Mouse (Mus musculus) MEL (cell line): ENCODE data around the gene Sec16b. TPM values are rescaled to one million over a fixed set of nuclear protein-coding genes. Genes with fewer than 3 reads are reported as not detected.

ENCODE experiments used
- DNase-seq: peaks from one replicate; pipeline ENCODE4 v3.0.0; 2011; ENCODE audit warnings: low read depth, low spot score
- H3K27ac ChIP-seq: 2 replicates; pipeline ENCODE4 v1.5.1; 2012; ENCODE audit warnings: low read depth, mild to moderate bottlenecking, control low read depth, low read length, moderate library complexity; ENCODE audit not compliant: control insufficient read depth
- H3K27me3 ChIP-seq, 2 experiments: fragments of 150-350 bp in 1 of 2; sonication (generic) in 1 of 2; 2 replicates each; pipeline ENCODE4 v1.6.1; 2012; ENCODE audit warnings: low read length in 2 of 2, mild to moderate bottlenecking in 2 of 2, improper control_type of control experiment in 1 of 2, moderate library complexity in 1 of 2; ENCODE audit not compliant: insufficient read depth in 2 of 2, control insufficient read depth in 1 of 2
- H3K36me3 ChIP-seq, 2 experiments: 2 replicates each; pipeline ENCODE4 v1.6.1; 2012 to 2014; ENCODE audit warnings: low read length in 2 of 2, improper control_type of control experiment in 1 of 2, inconsistent platforms in 1 of 2, mild to moderate bottlenecking in 1 of 2; ENCODE audit not compliant: insufficient read depth in 2 of 2, control insufficient read depth in 1 of 2
- H3K4me1 ChIP-seq, 2 experiments: fragments of 150-350 bp in 1 of 2; sonication (generic) in 1 of 2; 2 replicates each; pipeline ENCODE4 v1.6.1; 2012; ENCODE audit warnings: low read length in 2 of 2, improper control_type of control experiment in 1 of 2, mild to moderate bottlenecking in 1 of 2; ENCODE audit not compliant: insufficient read depth in 2 of 2, control insufficient read depth in 1 of 2
- H3K4me3 ChIP-seq, 2 experiments: fragments of 150-350 bp in 1 of 2; sonication (generic) in 1 of 2; 2 replicates each; pipeline ENCODE4 v1.5.1; 2012; ENCODE audit warnings: low read depth in 2 of 2, low read length in 2 of 2, mild to moderate bottlenecking in 2 of 2, moderate library complexity in 2 of 2, control low read depth in 1 of 2, improper control_type of control experiment in 1 of 2; ENCODE audit not compliant: control insufficient read depth in 1 of 2, insufficient read depth in 1 of 2
- H3K79me2 ChIP-seq: 2 replicates; pipeline ENCODE4 v1.6.1; 2012; ENCODE audit warnings: mild to moderate bottlenecking, low read length, moderate library complexity; ENCODE audit not compliant: control insufficient read depth, poor library complexity, insufficient read depth
- H3K9ac ChIP-seq: 2 replicates; pipeline ENCODE4 v1.6.1; 2012; ENCODE audit warnings: low read depth, mild to moderate bottlenecking, control low read depth, low read length, moderate library complexity; ENCODE audit not compliant: control insufficient read depth, poor library complexity, severe bottlenecking
- H3K9me3 ChIP-seq: fragments of 150-350 bp; sonication (generic); replicated peaks from 2 replicates; pipeline ENCODE4 v1.6.1; 2012; ENCODE audit warnings: mild to moderate bottlenecking, low read length, improper control_type of control experiment, moderate library complexity; ENCODE audit not compliant: insufficient read depth
- CHD2 ChIP-seq: IDR thresholded peaks from 2 replicates; pipeline ENCODE4 v1.6.1; 2011; ENCODE audit warnings: low read length, improper control_type of control experiment
- CTCF ChIP-seq, 3 experiments: IDR thresholded peaks in 2 of 3; conservative IDR thresholded peaks in 1 of 3; 2 replicates each; pipeline ENCODE4 v1.5.1; 2011 to 2012; ENCODE audit warnings: low read length in 3 of 3, low read depth in 2 of 3, mild to moderate bottlenecking in 2 of 3, improper control_type of control experiment in 1 of 3, inconsistent platforms in 1 of 3, mixed read lengths in 1 of 3, moderate library complexity in 1 of 3; ENCODE audit not compliant: control insufficient read depth in 1 of 3, insufficient read depth in 1 of 3, poor library complexity in 1 of 3, severe bottlenecking in 1 of 3
- E2F4 ChIP-seq: IDR thresholded peaks from 2 replicates; pipeline ENCODE4 v1.6.1; 2011; ENCODE audit warnings: low read depth, low read length, improper control_type of control experiment, borderline replicate concordance
- EP300 ChIP-seq, 2 experiments: IDR thresholded peaks; 2 replicates each; pipeline ENCODE4 v1.6.1; 2011; ENCODE audit warnings: improper control_type of control experiment in 2 of 2, low read length in 2 of 2, low read depth in 1 of 2, mild to moderate bottlenecking in 1 of 2
- ETS1 ChIP-seq: IDR thresholded peaks from 2 replicates; pipeline ENCODE4 v1.6.1; 2012; ENCODE audit warnings: low read depth, mild to moderate bottlenecking, inconsistent platforms, low read length, improper control_type of control experiment, moderate library complexity
- GABPA ChIP-seq: IDR thresholded peaks from 2 replicates; pipeline ENCODE4 v1.6.1; 2012; ENCODE audit warnings: low read depth, mild to moderate bottlenecking, inconsistent platforms, low read length, improper control_type of control experiment, moderate library complexity
- GATA1 ChIP-seq: IDR thresholded peaks from 2 replicates; pipeline ENCODE4 v1.6.1; 2011; ENCODE audit warnings: low read depth, low read length, improper control_type of control experiment
- HCFC1 ChIP-seq: IDR thresholded peaks from 2 replicates; pipeline ENCODE4 v1.6.1; 2012; ENCODE audit warnings: low read depth, mild to moderate bottlenecking, inconsistent platforms, low read length, improper control_type of control experiment, moderate library complexity
- KAT2A ChIP-seq: conservative IDR thresholded peaks from 2 replicates; pipeline ENCODE4 v1.6.1; 2012; ENCODE audit warnings: low read depth, low read length, improper control_type of control experiment, inconsistent platforms
- MAFK ChIP-seq: IDR thresholded peaks from 2 replicates; pipeline ENCODE4 v1.6.1; 2011; ENCODE audit warnings: low read depth, mild to moderate bottlenecking, low read length, improper control_type of control experiment, borderline replicate concordance
- MAX ChIP-seq: IDR thresholded peaks from 2 replicates; pipeline ENCODE4 v1.6.1; 2011; ENCODE audit warnings: low read length, improper control_type of control experiment
- MAZ ChIP-seq: IDR thresholded peaks from 2 replicates; pipeline ENCODE4 v1.6.1; 2012; ENCODE audit warnings: low read depth, mild to moderate bottlenecking, inconsistent platforms, low read length, improper control_type of control experiment
- MXI1 ChIP-seq: IDR thresholded peaks from 2 replicates; pipeline ENCODE4 v1.6.1; 2011; ENCODE audit warnings: mild to moderate bottlenecking, low read depth, low read length, improper control_type of control experiment
- MYC ChIP-seq: IDR thresholded peaks from 2 replicates; pipeline ENCODE4 v1.6.1; 2011; ENCODE audit warnings: low read depth, mild to moderate bottlenecking, low read length, improper control_type of control experiment, moderate library complexity
- NELFE ChIP-seq: IDR thresholded peaks from 2 replicates; pipeline ENCODE4 v1.6.1; 2011; ENCODE audit warnings: low read depth, low read length, improper control_type of control experiment
- POLR2A ChIP-seq, 2 experiments: IDR thresholded peaks; 2 replicates each; pipeline ENCODE4 v1.6.1; 2011 to 2012; ENCODE audit warnings: low read length in 2 of 2, mild to moderate bottlenecking in 2 of 2, control low read depth in 1 of 2, improper control_type of control experiment in 1 of 2, low read depth in 1 of 2, moderate library complexity in 1 of 2; ENCODE audit not compliant: control insufficient read depth in 1 of 2, insufficient read depth in 1 of 2, poor library complexity in 1 of 2
- POLR2AphosphoS2 ChIP-seq: IDR thresholded peaks from 2 replicates; pipeline ENCODE4 v1.6.1; 2011; ENCODE audit warnings: low read length, improper control_type of control experiment
- SIN3A ChIP-seq: IDR thresholded peaks from 2 replicates; pipeline ENCODE4 v1.6.1; 2012; ENCODE audit warnings: low read length, improper control_type of control experiment, inconsistent platforms
- SMC3 ChIP-seq: IDR thresholded peaks from 2 replicates; pipeline ENCODE4 v1.6.1; 2011; ENCODE audit warnings: low read depth, low read length, improper control_type of control experiment
- TAL1 ChIP-seq: IDR thresholded peaks from 2 replicates; pipeline ENCODE4 v1.6.1; 2012; ENCODE audit warnings: mild to moderate bottlenecking, inconsistent platforms, low read length, moderate library complexity, mixed read lengths
- TBP ChIP-seq: IDR thresholded peaks from 2 replicates; pipeline ENCODE4 v1.8.0; 2011; ENCODE audit warnings: low read depth, low read length, improper control_type of control experiment
- TCF12 ChIP-seq: IDR thresholded peaks from 2 replicates; pipeline ENCODE4 v1.6.1; 2014; ENCODE audit warnings: low read depth, mild to moderate bottlenecking, inconsistent platforms, low read length, improper control_type of control experiment, moderate library complexity
- USF1 ChIP-seq: IDR thresholded peaks from 2 replicates; pipeline ENCODE4 v1.6.1; 2014; ENCODE audit warnings: low read depth, mild to moderate bottlenecking, inconsistent platforms, low read length, improper control_type of control experiment, moderate library complexity
- ZC3H11A ChIP-seq: IDR thresholded peaks from 2 replicates; pipeline ENCODE4 v1.6.1; 2012; ENCODE audit warnings: low read depth, mild to moderate bottlenecking, inconsistent platforms, low read length, improper control_type of control experiment
- ZKSCAN1 ChIP-seq: IDR thresholded peaks from 2 replicates; pipeline ENCODE4 v1.6.1; 2012; ENCODE audit warnings: low read depth, mild to moderate bottlenecking, inconsistent platforms, low read length, improper control_type of control experiment, moderate library complexity
- ZNF384 ChIP-seq: IDR thresholded peaks from 2 replicates; pipeline ENCODE4 v1.6.1; 2012; ENCODE audit warnings: low read depth, mild to moderate bottlenecking, inconsistent platforms, low read length, improper control_type of control experiment
- polyA plus RNA-seq, 2 experiments: library from polyadenylated mRNA; stranded (reverse) in 1 of 2; unstranded in 1 of 2; fragments of >175 nt in 1 of 2; fragments of >200 nt in 1 of 2; gene quantifications; 2 replicates each; pipeline versions ENCODE4 v1.2.1 to v1.2.4; 2012; ENCODE audit warnings: low replicate concordance in 2 of 2, low read depth in 1 of 2; ENCODE audit not compliant: insufficient read length in 2 of 2, insufficient read depth in 1 of 2, missing spikeins in 1 of 2
- total RNA-seq: library from RNA; depleted of rRNA; stranded (reverse); fragments of 300-350 nt; gene quantifications from 2 replicates; pipeline ENCODE4 v1.2.3, GENCODE M21; 2012

Sec16b gene
- total and polyA plus RNA-seq, 3 experiments, result 0.03 to 0.04 TPM; not detected in 1

DNA sequence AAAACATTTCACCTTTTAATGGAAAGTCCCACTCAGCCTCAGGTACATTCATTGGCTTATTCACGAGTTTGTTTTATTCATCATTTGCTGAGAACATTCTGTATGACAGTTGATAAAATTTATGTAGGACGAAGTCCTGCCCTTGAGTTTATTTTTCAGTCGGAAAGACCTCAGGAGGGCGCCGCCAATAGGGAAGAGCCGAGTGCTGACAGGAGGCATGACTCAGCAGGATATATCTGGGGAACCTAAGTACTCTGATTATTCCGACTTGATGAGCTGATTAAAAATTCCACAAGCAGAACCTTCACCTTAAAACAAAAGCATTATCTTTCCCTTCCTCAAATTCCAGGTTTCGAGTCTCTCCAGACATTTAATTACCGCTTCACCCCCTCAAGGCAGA lies 26.4 kb upstream of the Sec16b start (continued):
- TF ChIP-seq MAFK, result peak; percentile 65; the same call in 1 of the 2 replicates

DNA sequence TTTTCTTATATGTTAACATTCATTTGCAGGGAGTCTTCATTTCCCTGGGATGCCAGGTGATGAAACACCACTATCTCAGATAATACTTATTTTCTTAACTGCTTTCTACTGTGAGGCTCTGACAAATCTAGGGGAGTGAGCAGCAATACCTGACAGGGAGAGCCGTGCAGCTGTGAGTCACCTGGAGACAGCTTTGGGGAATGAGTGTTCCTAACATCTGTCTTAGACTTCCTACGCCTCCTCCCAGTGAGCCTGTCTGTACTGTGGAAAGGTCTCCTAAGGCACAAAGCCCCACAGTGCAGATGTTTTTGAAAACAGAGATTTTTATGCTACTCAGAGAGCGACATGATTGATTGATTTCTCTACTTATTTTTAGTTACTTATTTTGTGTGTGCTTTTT lies 25.6 kb upstream of the Sec16b start:
- no peak overlapping the region for H3K9ac ChIP-seq
- DNase-seq, result no peak
- H3K9me3 ChIP-seq, result no peaks in the 10 kb centered on the region
- H3K79me2 ChIP-seq, result no peaks in the 10 kb centered on the region
- no peak overlapping the region for H3K27ac ChIP-seq
- H3K4me1 ChIP-seq, result peaks cover 5 to 7% of the 10 kb centered on the region in 2 experiments
- H3K27me3 ChIP-seq, result no peaks in the 10 kb centered on the region
- TF ChIP-seq EP300 (IDR thresholded peaks at IDR 0.05; ENCODE audit: low read depth in 1 of 2, low read length in 2 of 2) (no peak), CHD2 (no peak), POLR2A (IDR thresholded peaks at IDR 0.05; ENCODE audit: control insufficient read depth in 1 of 2, insufficient read depth in 1 of 2, low read depth in 1 of 2, low read length in 2 of 2, poor library complexity in 1 of 2) (no peak), MAZ (no peak), POLR2AphosphoS2 (no peak), KAT2A (no peak), ZC3H11A (no peak), MXI1 (no peak), SIN3A (no peak), SMC3 (no peak)
- peaks cover 0 to 6% of the 10 kb centered on the region in 2 experiments; a peak in 2 of 4 replicates for H3K36me3 ChIP-seq
- H3K4me3 ChIP-seq, result no peak overlapping the region

DNA sequence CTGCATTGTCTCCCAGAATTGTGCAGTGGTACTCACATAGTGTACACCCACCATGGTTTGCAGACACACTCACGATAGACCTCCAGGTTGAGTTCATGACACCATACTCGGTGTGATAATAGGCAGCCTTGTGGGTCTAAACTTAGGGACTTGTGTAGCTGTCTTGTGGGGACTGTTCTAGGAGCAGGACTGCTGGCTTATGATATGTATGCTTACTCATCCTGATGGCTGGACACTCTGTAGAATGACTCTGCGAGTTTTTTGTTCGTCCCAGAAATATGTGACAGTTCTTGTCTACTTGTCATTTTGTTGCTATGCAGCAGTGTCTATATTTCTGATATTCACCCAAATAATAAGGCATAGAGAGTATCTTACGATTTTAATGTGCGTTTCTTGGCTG lies 24.9 kb upstream of the Sec16b start:
- Histone ChIP-seq H3K27ac (no peak overlapping the region), H3K9ac (no peak overlapping the region), H3K4me1 (peaks cover 5 to 7% of the 10 kb centered on the region in 2 experiments), H3K9me3 (no peaks in the 10 kb centered on the region), H3K36me3 (peaks cover 0 to 6% of the 10 kb centered on the region in 2 experiments; a peak in 2 of 4 replicates), H3K79me2 (no peaks in the 10 kb centered on the region), H3K4me3 (no peak overlapping the region), H3K27me3 (no peaks in the 10 kb centered on the region)
- no peak for TF ChIP-seq MYC
- TF ChIP-seq TAL1, result no peak
- no peak for TF ChIP-seq TBP
- no peak for DNase-seq

DNA sequence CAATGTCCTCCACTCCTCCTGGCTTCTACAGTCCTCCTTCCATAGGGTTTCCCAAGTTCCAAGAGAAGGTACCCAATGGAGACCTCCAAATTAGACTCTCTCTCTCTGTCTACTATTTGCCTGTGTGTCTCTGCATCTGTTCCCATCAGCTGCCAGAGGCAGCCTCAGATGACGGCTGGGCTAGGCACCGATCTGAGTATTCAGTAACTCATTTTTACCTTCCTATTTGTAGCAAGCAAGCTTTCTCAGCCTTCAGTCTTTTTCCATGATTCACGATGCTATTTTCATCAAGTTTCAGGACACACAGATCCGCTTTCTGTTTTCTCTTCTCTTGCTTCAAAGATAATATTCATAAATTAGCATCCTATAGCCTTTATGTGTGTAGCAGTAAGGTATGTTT lies 22.4 kb upstream of the Sec16b start:
- H3K9ac ChIP-seq, result no peak overlapping the region
- peaks cover 0 to 6% of the 10 kb centered on the region in 2 experiments; a peak in 2 of 4 replicates for H3K36me3 ChIP-seq
- H3K4me1 ChIP-seq, result peaks cover 5 to 7% of the 10 kb centered on the region in 2 experiments
- H3K27me3 ChIP-seq, result no peaks in the 10 kb centered on the region; a peak in 1 of 4 replicates
- H3K27ac ChIP-seq, result no peak overlapping the region
- DNase-seq, result no peak
- H3K4me3 ChIP-seq, result no peak overlapping the region
- H3K9me3 ChIP-seq, result no peaks in the 10 kb centered on the region
- no peaks in the 10 kb centered on the region for H3K79me2 ChIP-seq
- TF ChIP-seq ETS1, result no peak
- no peak for TF ChIP-seq POLR2A (IDR thresholded peaks at IDR 0.05; ENCODE audit: control insufficient read depth in 1 of 2, insufficient read depth in 1 of 2, low read depth in 1 of 2, low read length in 2 of 2, poor library complexity in 1 of 2)
- no peak for TF ChIP-seq GATA1
- TF ChIP-seq GABPA, result no peak
- TF ChIP-seq KAT2A, result no peak
- TF ChIP-seq HCFC1, result no peak
- no peak for TF ChIP-seq CHD2
- TF ChIP-seq SIN3A, result no peak
- no peak for TF ChIP-seq E2F4
- no peak for TF ChIP-seq SMC3
- no peak for TF ChIP-seq CTCF (IDR thresholded peaks at IDR 0.05 in 2 of 3, conservative IDR thresholded peaks at IDR 0.05 in 1 of 3; ENCODE audit: control insufficient read depth in 1 of 3, insufficient read depth in 1 of 3, low read depth in 2 of 3, low read length in 3 of 3, poor library complexity in 1 of 3, severe bottlenecking in 1 of 3)
- no peak for TF ChIP-seq ZKSCAN1
- TF ChIP-seq NELFE, result no peak
- TF ChIP-seq ZNF384, result no peak
- no peak for TF ChIP-seq TCF12
- no peak for TF ChIP-seq MXI1
- TF ChIP-seq USF1, result no peak
- no peak for TF ChIP-seq MAX
- TF ChIP-seq EP300 (IDR thresholded peaks at IDR 0.05; ENCODE audit: low read depth in 1 of 2, low read length in 2 of 2), result no peak
